Mouse (Mus musculus) midbrain, embryonic 12.5 days (tissue): ENCODE results near the gene Gm21028. TPM values are rescaled to one million over a fixed set of nuclear protein-coding genes. Genes with fewer than 3 reads are reported as not detected.
"Not testable (repeated sequence)": the region's sequence is repeated elsewhere in the genome, so short reads cannot be mapped to it uniquely, and the experiment has no call there.

ENCODE experiments used
- ATAC-seq: fragments of 200-750 bp; cut with Nextera tagmentation; 2 replicates; pipeline ENCODE4 v1.8.0; 2017; ENCODE audit warnings: low read depth, moderate TSS enrichment, moderate library complexity; ENCODE audit not compliant: low FRiP score
- H3K27ac ChIP-seq: fragments of 300-500 bp; sonication (generic); replicated peaks from 2 replicates; pipeline ENCODE4 v1.5.1; 2016; ENCODE audit warnings: mild to moderate bottlenecking
- H3K27me3 ChIP-seq: fragments of 300-500 bp; sonication (generic); 2 replicates; pipeline ENCODE4 v1.6.1; 2016; ENCODE audit warnings: mild to moderate bottlenecking
- H3K36me3 ChIP-seq: fragments of 300-500 bp; sonication (generic); 2 replicates; pipeline ENCODE4 v1.6.1; 2016
- H3K4me1 ChIP-seq: fragments of 300-500 bp; sonication (generic); 2 replicates; pipeline ENCODE4 v1.6.1; 2016
- H3K4me2 ChIP-seq: fragments of 300-500 bp; sonication (generic); replicated peaks from 2 replicates; pipeline ENCODE4 v1.6.1; 2016; ENCODE audit warnings: mild to moderate bottlenecking, moderate library complexity
- H3K4me3 ChIP-seq: fragments of 300-500 bp; sonication (generic); 2 replicates; pipeline ENCODE4 v1.5.1; 2016; ENCODE audit warnings: mild to moderate bottlenecking
- H3K9ac ChIP-seq: fragments of 300-500 bp; sonication (generic); replicated peaks from 2 replicates; pipeline ENCODE4 v1.6.1; 2016; ENCODE audit warnings: mild to moderate bottlenecking, moderate library complexity
- H3K9me3 ChIP-seq: fragments of 300-500 bp; sonication (generic); 2 replicates; pipeline ENCODE4 v1.6.1; 2016; ENCODE audit warnings: mild to moderate bottlenecking
- WGBS: fragments of 180-500 bp; shearing (Covaris S2); methylation state at CpG from one replicate; pipeline ENCODE4 v1.1.7; 2016; 5-methylcytosine and 5-hydroxymethylcytosine counted together
- microRNA-seq: library from miRNA; unstranded; fragments of <30 nt; microRNA quantifications from one replicate; pipeline ENCODE4, GENCODE M21; 2017
- polyA plus RNA-seq: library from polyadenylated mRNA; unstranded; fragments of >200 nt; fragmentation: Nextera tagmentation; extraction: Ambion mirVana; gene quantifications from 2 replicates; pipeline ENCODE4 v1.2.1, GENCODE M21; 2016

Gene Gm21028
- not detected in 2 replicates for polyA plus RNA-seq

DNA sequence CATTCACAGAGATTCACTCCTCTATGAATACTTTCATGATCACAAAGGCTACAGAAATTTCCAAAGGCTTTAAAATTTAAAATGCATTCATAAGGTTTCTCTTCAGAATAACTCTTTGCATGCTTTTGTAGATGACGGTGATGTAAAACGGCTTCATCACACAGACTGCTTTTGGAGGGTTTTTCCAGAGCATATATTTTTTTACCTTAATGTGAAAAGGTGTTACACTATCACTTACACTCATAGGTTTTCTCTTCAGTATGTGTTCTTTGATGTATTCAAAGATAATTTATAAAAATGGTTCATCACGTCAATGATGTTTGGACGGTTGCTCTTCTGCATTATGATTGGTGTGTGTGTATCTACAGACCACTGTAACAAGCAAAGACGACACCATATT, at the start of gene Gm21028:
TSS of gene Gm21028 (minus strand) at position 101 of the 400 bp plus-strand sequence.
- Histone ChIP-seq H3K9ac (no peak within 1 kb of the TSS), H3K4me2 (no peak within 1 kb of the TSS), H3K9me3 (peaks cover 70% of the 10 kb centered on the region), H3K4me1 (no peaks in the 10 kb centered on the region), H3K36me3 (no peaks in the 10 kb centered on the region), H3K27me3 (no peaks in the 10 kb centered on the region), H3K4me3 (no peak within 1 kb of the TSS), H3K27ac (no peak within 1 kb of the TSS)
- ATAC-seq = no peak
- 90% methylated on average over 5 of the region's 5 CpGs for WGBS

DNA sequence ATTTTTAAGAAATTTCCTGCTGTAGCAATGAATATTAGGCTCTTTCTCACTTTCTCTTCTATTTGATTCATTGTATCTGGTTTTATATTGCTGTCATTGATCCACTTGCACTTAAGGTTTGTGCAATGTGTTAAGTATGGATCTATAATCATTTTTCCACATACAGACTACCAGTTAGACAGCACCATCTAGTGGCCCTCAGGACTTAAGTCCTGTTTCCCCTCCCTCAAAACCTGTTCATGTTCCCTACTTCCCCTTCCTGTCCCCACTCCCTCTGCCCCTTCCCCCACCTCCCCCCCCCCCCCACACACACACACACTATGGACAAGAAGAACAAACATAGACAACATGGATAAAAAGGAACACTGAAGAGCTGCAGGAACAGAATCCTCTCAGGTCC, 17.3 kb upstream of the Gm21028 start:
- H3K9me3 ChIP-seq = peaks cover 42% of the 10 kb centered on the region
- H3K9ac ChIP-seq, H3K4me1 ChIP-seq, H3K36me3 ChIP-seq, ATAC-seq, H3K4me2 ChIP-seq, H3K27me3 ChIP-seq, H3K27ac ChIP-seq, H3K4me3 ChIP-seq: not testable (repeated sequence)

DNA sequence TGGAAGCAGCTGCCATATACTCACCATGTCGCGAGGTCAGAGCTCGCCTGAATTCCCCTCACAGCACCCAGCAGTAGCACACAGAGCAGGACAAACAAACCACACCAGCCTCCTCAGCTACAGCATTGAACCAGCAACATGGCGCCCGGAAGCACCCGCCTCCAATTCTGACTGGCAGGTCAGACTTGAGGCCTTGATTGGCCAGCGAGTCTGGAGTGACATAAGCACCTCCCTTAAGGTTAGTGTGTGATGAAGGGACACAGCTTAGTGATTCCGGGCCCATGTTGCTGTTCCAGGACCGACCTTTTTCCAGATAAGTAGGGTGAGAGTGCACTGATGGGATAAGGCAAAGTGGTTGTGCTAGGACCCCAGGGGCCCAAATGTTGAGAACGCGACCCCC, 14.0 kb upstream of the Gm21028 start, which contains the start of gene Zfp977:
TSS of gene Zfp977 (minus strand) at position 135 of the 400 bp plus-strand sequence.
- not testable (repeated sequence) for H3K27ac ChIP-seq
- WGBS = 89% methylated on average over 11 of the region's 11 CpGs

DNA sequence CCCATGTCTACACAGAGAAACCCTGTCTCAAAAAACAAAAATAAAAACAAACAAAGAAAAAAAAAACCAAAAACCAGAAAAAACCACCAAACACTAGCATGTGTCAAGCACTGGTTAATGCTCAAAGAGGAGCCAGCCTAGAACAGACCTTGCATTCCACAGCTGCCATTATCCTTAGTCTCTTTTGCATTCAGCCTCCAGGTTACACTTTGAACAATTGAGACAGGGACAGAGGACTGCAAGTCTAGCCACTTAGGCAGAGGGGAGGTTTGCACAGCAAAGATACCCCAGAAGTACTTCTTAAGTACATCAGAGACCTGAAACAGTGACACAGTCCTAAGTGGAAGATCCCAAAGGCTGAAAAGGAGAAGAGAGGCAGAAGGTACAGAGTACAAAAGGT, 12.9 kb upstream of the Gm21028 start:
- not testable (repeated sequence) for H3K9ac ChIP-seq, H3K36me3 ChIP-seq, H3K4me1 ChIP-seq, H3K4me3 ChIP-seq, ATAC-seq, H3K27ac ChIP-seq, H3K27me3 ChIP-seq, H3K4me2 ChIP-seq
- H3K9me3 ChIP-seq = peaks cover 40% of the 10 kb centered on the region

More for the DNA sequence above, 14.0 kb upstream of the Gm21028 start, which contains the start of gene Zfp977:
- not testable (repeated sequence) for H3K4me2 ChIP-seq, H3K4me1 ChIP-seq, ATAC-seq, H3K36me3 ChIP-seq, H3K27me3 ChIP-seq, H3K9ac ChIP-seq, H3K4me3 ChIP-seq
- peaks cover 35% of the 10 kb centered on the region for H3K9me3 ChIP-seq

DNA sequence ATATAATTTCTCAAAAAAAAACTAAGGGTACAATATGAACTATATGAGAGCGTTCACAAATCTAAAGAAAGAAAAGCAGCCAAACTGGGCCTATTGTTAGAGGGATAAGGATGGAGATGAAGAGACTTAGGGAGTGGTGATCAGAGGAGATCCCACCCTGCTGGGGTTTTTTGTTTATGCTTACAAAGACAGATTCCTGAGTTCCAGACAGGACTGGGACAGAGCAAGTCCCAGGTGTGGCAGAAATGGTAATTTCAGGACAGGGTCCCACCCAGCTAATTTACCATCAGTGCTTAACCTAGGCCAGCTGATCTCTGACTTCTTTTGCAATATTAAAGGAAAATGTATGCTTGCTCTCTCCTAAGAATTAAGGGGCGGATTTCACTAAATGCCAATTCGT, 26.6 kb downstream of the Gm21028 start:
- Histone ChIP-seq H3K9ac (no peak overlapping the region), H3K9me3 (peaks cover 34% of the 10 kb centered on the region)
- 79% methylated on average over 3 of the region's 3 CpGs for WGBS

More for the DNA sequence above, 26.6 kb downstream of the Gm21028 start:
- ATAC-seq = no peak
- Histone ChIP-seq H3K4me3 (no peak overlapping the region), H3K4me2 (no peak overlapping the region), H3K36me3 (no peaks in the 10 kb centered on the region), H3K27ac (no peak overlapping the region), H3K4me1 (no peaks in the 10 kb centered on the region), H3K27me3 (no peaks in the 10 kb centered on the region)

Small RNA genes within 50 kb of the gene (microRNA-seq; reads per million reads assigned to microRNA genes)
- not detected for gene Gm24938

Other genes starting within 250 kb of the Gm21028 start
- not detected in 2 replicates for gene 4933421I07Rik, start 130.5 kb downstream of the Gm21028 start, polyA plus RNA-seq
- gene Zfp141, start 72.8 kb downstream of the Gm21028 start, polyA plus RNA-seq = 13.8 and 14.3 TPM in 2 replicates
- gene Zfp977, start 14.0 kb upstream of the Gm21028 start, polyA plus RNA-seq = 1.7 TPM in 2 replicates
- 2.2 TPM in 2 replicates for gene Zfp976, start 64.0 kb upstream of the Gm21028 start, polyA plus RNA-seq
- 6.8 and 7.0 TPM in 2 replicates for gene Zfp975, start 114.2 kb upstream of the Gm21028 start, polyA plus RNA-seq
- not detected in 2 replicates for gene Gm17067, start 148.4 kb upstream of the Gm21028 start, polyA plus RNA-seq
- gene Vmn2r62, start 214.9 kb upstream of the Gm21028 start, polyA plus RNA-seq = not detected in 2 replicates